In genomic region chrX:152642627-152643026, GRCm38 (mm10) we compare ENCODE assay signal across 19 mouse cellular contexts.
A peak's percentile ranks its signal among the peaks of the same experiment; 100 is the strongest.
DNase-seq lines count a peak whose midpoint lies in the region; ATAC-seq and TF ChIP-seq lines count a peak whose summit lies in the region.
"Had no signal": no experiment of that assay in that cellular context is flagged by ENCODE, and none has a peak within 500 bp of the region (broad histone marks: within the 10 kb centered on the region; RNA-seq: fewer than 3 reads in every experiment).

No protein-coding gene starts in this region.

- TF ChIP-seq CTCF in forebrain, postnatal 0 days (IDR thresholded peaks at IDR 0.05; ENCODE audit: low read depth), result no peak
- TF ChIP-seq CTCF in hindbrain, postnatal 0 days (IDR thresholded peaks at IDR 0.05; ENCODE audit: low read depth), result no peak

- H3K9me3 ChIP-seq in midbrain, embryonic 13.5 days, result no peaks in the 10 kb centered on the region
- no peaks in the 10 kb centered on the region for H3K9me3 ChIP-seq in midbrain, embryonic 10.5 days (replicated peaks)
- H3K9me3 ChIP-seq in forebrain, postnatal 0 days (ENCODE audit: low read length), result no peaks in the 10 kb centered on the region
- no peaks in the 10 kb centered on the region for H3K9me3 ChIP-seq in hindbrain, postnatal 0 days (ENCODE audit: low read length)
- H3K9me3 ChIP-seq in neural tube, embryonic 15.5 days (replicated peaks), result no peaks in the 10 kb centered on the region
- no peaks in the 10 kb centered on the region for H3K9me3 ChIP-seq in heart, embryonic 10.5 days
- H3K9me3 ChIP-seq: embryonic facial prominence, embryonic 12.5 days; megakaryocyte, embryonic 14.5 days had no signal

- H3K4me3 ChIP-seq in midbrain, embryonic 13.5 days (replicated peaks), result peak overlapping the region; percentile 22
- no peak overlapping the region for H3K4me3 ChIP-seq in midbrain, embryonic 10.5 days
- peak overlapping the region; percentile 31 for H3K4me3 ChIP-seq in forebrain, postnatal 0 days (ENCODE audit: low read depth, low read length)
- H3K4me3 ChIP-seq in hindbrain, postnatal 0 days (ENCODE audit: low read length), result peak overlapping the region; percentile 35
- peak overlapping the region; percentile 35 for H3K4me3 ChIP-seq in neural tube, embryonic 15.5 days (replicated peaks)
- no peak overlapping the region for H3K4me3 ChIP-seq in heart, embryonic 10.5 days
- H3K4me3 ChIP-seq: embryonic facial prominence, embryonic 12.5 days; erythroblast, embryonic 14.5 days; megakaryocyte, embryonic 14.5 days had no signal

- peaks cover 26% of the 10 kb centered on the region; the same call in 1 of the 2 replicates for H3K27me3 ChIP-seq in midbrain, embryonic 13.5 days
- peaks cover 62% of the 10 kb centered on the region for H3K27me3 ChIP-seq in midbrain, embryonic 10.5 days (ENCODE audit: low read depth, poor library complexity, severe bottlenecking)
- H3K27me3 ChIP-seq in forebrain, postnatal 0 days (ENCODE audit: insufficient read depth, low read length), result no peaks in the 10 kb centered on the region
- H3K27me3 ChIP-seq in hindbrain, postnatal 0 days (ENCODE audit: insufficient read depth, low read length), result no peaks in the 10 kb centered on the region; the same call in 1 of the 2 replicates
- peaks cover 3% of the 10 kb centered on the region; the same call in 1 of the 2 replicates for H3K27me3 ChIP-seq in neural tube, embryonic 15.5 days (replicated peaks)
- H3K27me3 ChIP-seq in heart, embryonic 10.5 days (ENCODE audit: insufficient read depth, poor library complexity, severe bottlenecking), result peaks cover 8% of the 10 kb centered on the region; the same call in 1 of the 2 replicates

- H3K27ac ChIP-seq in midbrain, embryonic 13.5 days, result no peak overlapping the region
- no peak overlapping the region for H3K27ac ChIP-seq in midbrain, embryonic 10.5 days (replicated peaks)
- H3K27ac ChIP-seq in forebrain, postnatal 0 days (ENCODE audit: low read depth, low read length), result no peak overlapping the region
- H3K27ac ChIP-seq in hindbrain, postnatal 0 days, result no peak overlapping the region
- no peak overlapping the region for H3K27ac ChIP-seq in neural tube, embryonic 15.5 days (replicated peaks)
- no peak overlapping the region for H3K27ac ChIP-seq in heart, embryonic 10.5 days
- H3K27ac ChIP-seq: embryonic facial prominence, embryonic 12.5 days; kidney, postnatal 0 days had no signal

- no peaks in the 10 kb centered on the region for H3K36me3 ChIP-seq in midbrain, embryonic 13.5 days
- no peaks in the 10 kb centered on the region for H3K36me3 ChIP-seq in midbrain, embryonic 10.5 days
- H3K36me3 ChIP-seq in forebrain, postnatal 0 days (ENCODE audit: insufficient read depth), result no peaks in the 10 kb centered on the region
- H3K36me3 ChIP-seq in hindbrain, postnatal 0 days (ENCODE audit: insufficient read depth, low read length), result no peaks in the 10 kb centered on the region
- H3K36me3 ChIP-seq in neural tube, embryonic 15.5 days, result no peaks in the 10 kb centered on the region
- H3K36me3 ChIP-seq in heart, embryonic 10.5 days, result no peaks in the 10 kb centered on the region
- H3K36me3 ChIP-seq: embryonic facial prominence, embryonic 12.5 days had no signal

- WGBS in midbrain, embryonic 13.5 days, result 73% methylated on average over 2 of the region's 2 CpGs
- WGBS in midbrain, embryonic 10.5 days, result 78% methylated on average over 2 of the region's 2 CpGs
- 54% methylated on average over 2 of the region's 2 CpGs for WGBS in forebrain, postnatal 0 days
- 60% methylated on average over 2 of the region's 2 CpGs for WGBS in hindbrain, postnatal 0 days
- WGBS in neural tube, embryonic 15.5 days, result 42% methylated on average over 2 of the region's 2 CpGs
- WGBS in heart, embryonic 10.5 days, result 74% methylated on average over 2 of the region's 2 CpGs

- no peak for DNase-seq in midbrain, embryonic 10.5 days (ENCODE audit: low spot score)
- no peak for DNase-seq in forebrain, postnatal 0 days
- DNase-seq in hindbrain, postnatal 0 days (ENCODE audit: low spot score), result peak; percentile 16
- DNase-seq in thymus, postnatal 10 days (ENCODE audit: low spot score in 2 of 2), result no peak
- DNase-seq in heart, embryonic 10.5 days (ENCODE audit: low spot score), result no peak
- DNase-seq: adrenal gland, adult 2 months; cerebellum, adult 9-10 months; gastrocnemius, postnatal 25 days; kidney, adult 11 months; lung, adult 18-20 months; lung, postnatal 14 days; thymus, postnatal 25 days had no signal

- 0 out of 2 replicates have a peak, but pooled peaks have one; percentile 48 for ATAC-seq in midbrain, embryonic 13.5 days
- ATAC-seq in forebrain, postnatal 0 days, result no peak
- no peak for ATAC-seq in hindbrain, postnatal 0 days
- peak; percentile 49; the same call in 1 of the 2 replicates for ATAC-seq in neural tube, embryonic 15.5 days (ENCODE audit: low FRiP score)

- H3K4me1 ChIP-seq in midbrain, embryonic 13.5 days (replicated peaks), result peaks cover 7% of the 10 kb centered on the region; the same call in 1 of the 2 replicates
- peaks cover 16% of the 10 kb centered on the region for H3K4me1 ChIP-seq in midbrain, embryonic 10.5 days
- no peaks in the 10 kb centered on the region for H3K4me1 ChIP-seq in forebrain, postnatal 0 days (ENCODE audit: insufficient read depth)
- no peaks in the 10 kb centered on the region for H3K4me1 ChIP-seq in hindbrain, postnatal 0 days (ENCODE audit: insufficient read depth, low read length)
- no peaks in the 10 kb centered on the region for H3K4me1 ChIP-seq in neural tube, embryonic 15.5 days
- H3K4me1 ChIP-seq in heart, embryonic 10.5 days, result no peaks in the 10 kb centered on the region
- H3K4me1 ChIP-seq: embryonic facial prominence, embryonic 12.5 days; megakaryocyte, embryonic 14.5 days had no signal

- H3K9ac ChIP-seq in midbrain, embryonic 13.5 days (replicated peaks), result no peak overlapping the region
- H3K9ac ChIP-seq in forebrain, postnatal 0 days, result no peak overlapping the region
- no peak overlapping the region for H3K9ac ChIP-seq in hindbrain, postnatal 0 days (replicated peaks; ENCODE audit: low read length)
- peak overlapping the region; percentile 10; the same call in 1 of the 2 replicates for H3K9ac ChIP-seq in neural tube, embryonic 15.5 days (replicated peaks)
- H3K9ac ChIP-seq: embryonic facial prominence, embryonic 12.5 days had no signal

- peak overlapping the region; percentile 42 for H3K4me2 ChIP-seq in midbrain, embryonic 13.5 days (replicated peaks)
- H3K4me2 ChIP-seq in forebrain, postnatal 0 days (ENCODE audit: low read depth), result peak overlapping the region; percentile 44
- H3K4me2 ChIP-seq in hindbrain, postnatal 0 days (ENCODE audit: low read depth, low read length), result peak overlapping the region; percentile 42
- peak overlapping the region; percentile 48 for H3K4me2 ChIP-seq in neural tube, embryonic 15.5 days
- H3K4me2 ChIP-seq: embryonic facial prominence, embryonic 12.5 days; liver, embryonic 11.5 days had no signal

Comparison
In these comparisons a context has a peak if more than half of its experiments do, and no peak if none do; other contexts are left out.
1. H3K4me3 ChIP-seq: peak in midbrain, embryonic 13.5 days (single experiment), forebrain, postnatal 0 days (single experiment), hindbrain, postnatal 0 days (single experiment) and neural tube, embryonic 15.5 days (single experiment); none in midbrain, embryonic 10.5 days (single experiment) and heart, embryonic 10.5 days (single experiment).
2. ATAC-seq: peak in midbrain, embryonic 13.5 days (single experiment) and neural tube, embryonic 15.5 days (single experiment); none in forebrain, postnatal 0 days (single experiment) and hindbrain, postnatal 0 days (single experiment).
3. Peak in every context shown above with its lines, with median percentiles within 50 percentile points of each other: H3K4me2 ChIP-seq.